Mouse (Mus musculus): ENCODE results near the gene Elovl3. TPM values are rescaled to one million over a fixed set of nuclear protein-coding genes. Genes with fewer than 3 reads are reported as not detected.
A peak's percentile ranks its signal among the peaks of the same experiment; 100 is the strongest.

The Elovl3 gene
- polyA plus RNA-seq (2015; fragmentation: Nextera tagmentation; extraction: Ambion mirVana) = not detected in 2 replicates

DNA sequence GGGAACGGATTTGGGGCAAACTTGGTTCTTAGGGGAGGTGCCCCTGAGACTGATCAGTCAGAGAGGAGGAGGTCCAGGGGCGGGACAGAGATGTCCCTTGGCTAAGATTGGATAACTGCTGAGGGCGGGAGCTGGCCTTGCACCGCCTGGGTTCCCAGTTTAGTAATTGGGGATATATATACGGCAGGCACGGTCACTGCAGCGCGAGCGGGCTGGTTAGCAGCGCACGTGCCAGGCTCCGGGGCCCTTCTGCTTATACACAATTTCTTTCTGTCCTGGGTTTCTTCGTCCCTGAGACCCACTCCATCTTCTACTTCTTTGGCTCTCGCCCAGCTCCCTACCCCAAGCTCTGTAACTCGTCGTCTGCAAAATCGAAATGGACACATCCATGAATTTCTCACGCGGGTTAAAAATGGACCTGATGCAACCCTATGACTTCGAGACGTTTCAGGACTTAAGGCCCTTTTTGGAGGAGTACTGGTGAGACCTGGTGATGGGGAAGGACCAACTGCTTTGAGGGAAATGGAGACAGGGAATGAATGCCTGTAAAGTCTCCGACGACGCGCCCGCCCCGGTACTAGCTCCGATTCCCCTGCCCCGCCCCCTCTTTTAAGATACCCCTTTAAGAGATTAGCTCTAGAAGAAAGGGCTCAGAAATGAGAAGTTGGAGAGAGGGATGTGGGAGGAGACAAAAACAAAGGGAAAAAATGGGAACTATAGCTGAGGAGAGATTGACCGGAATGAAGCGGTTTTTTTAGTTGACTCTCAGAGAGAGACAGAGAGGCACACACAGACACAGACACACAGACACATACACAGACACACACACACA lies at the start of gene Elovl3:
Gene Elovl3 (plus strand): TSS at position 204 of the 832 bp plus-strand sequence.
- H3K27me3 ChIP-seq = peaks cover 76% of the 10 kb centered on the region
- WGBS = 2% methylated on average over 31 of the region's 31 CpGs
- no peak for ATAC-seq (ENCODE audit: low FRiP score)
- no peaks in the 10 kb centered on the region for H3K36me3 ChIP-seq
- H3K9me3 ChIP-seq = no peaks in the 10 kb centered on the region
- H3K4me3 ChIP-seq = peak within 1 kb of the TSS; percentile 12; the same call in 1 of the 2 replicates
- H3K9ac ChIP-seq = no peak within 1 kb of the TSS
- H3K4me1 ChIP-seq (replicated peaks) = peaks cover 24% of the 10 kb centered on the region
- peak within 1 kb of the TSS; percentile 15; the same call in 1 of the 2 replicates for H3K4me2 ChIP-seq
- H3K27ac ChIP-seq = no peak within 1 kb of the TSS

DNA sequence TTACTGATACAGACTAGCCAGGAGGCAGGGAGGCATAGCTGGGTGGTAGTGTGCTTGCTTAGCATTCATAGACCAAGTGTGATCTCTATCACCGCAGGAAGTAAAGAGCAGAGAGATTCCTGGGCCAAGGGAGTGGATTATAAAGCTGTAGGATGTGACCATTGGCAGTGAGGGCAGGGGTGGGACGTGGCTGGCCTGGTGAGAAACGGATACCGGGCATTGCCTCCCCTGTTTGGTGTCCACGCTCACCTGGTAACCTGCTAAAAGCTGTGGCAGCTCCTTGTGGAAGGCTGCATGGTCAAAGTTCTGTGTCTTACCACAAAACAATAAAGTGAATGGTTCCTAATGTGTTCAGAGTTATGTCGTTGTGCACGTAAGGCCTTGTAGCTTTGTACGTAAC lies 46.5 kb upstream of the Elovl3 start:
- no peak overlapping the region for H3K4me3 ChIP-seq
- no peak overlapping the region for H3K9ac ChIP-seq
- peaks cover 56% of the 10 kb centered on the region for H3K36me3 ChIP-seq
- no peaks in the 10 kb centered on the region for H3K27me3 ChIP-seq
- H3K27ac ChIP-seq = no peak overlapping the region
- no peak for ATAC-seq (ENCODE audit: low FRiP score)
- no peaks in the 10 kb centered on the region for H3K4me1 ChIP-seq (replicated peaks)
- H3K9me3 ChIP-seq = no peaks in the 10 kb centered on the region
- H3K4me2 ChIP-seq = no peak overlapping the region
- WGBS = 97% methylated on average over 8 of the region's 8 CpGs

DNA sequence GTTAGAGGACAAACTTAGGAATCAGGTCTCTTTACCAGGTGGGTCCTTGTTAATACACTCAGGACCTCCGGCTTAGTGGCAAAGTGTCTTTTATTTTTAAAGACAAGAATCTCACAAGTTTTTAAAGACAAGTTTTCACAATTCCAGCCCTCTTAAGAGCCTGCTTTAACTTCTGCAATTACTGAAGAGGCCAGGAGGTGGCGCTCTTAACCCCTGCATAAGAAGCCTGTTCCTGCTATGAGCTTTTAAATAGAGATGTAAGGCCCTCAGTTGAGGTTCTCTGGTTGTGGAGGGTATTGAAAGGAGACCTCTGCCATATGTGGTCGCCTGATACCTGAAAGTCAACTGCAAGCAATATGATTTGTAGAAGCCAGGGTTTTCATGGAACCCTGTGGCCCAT lies 45.4 kb upstream of the Elovl3 start:
- WGBS = 59% methylated on average over 3 of the region's 3 CpGs
- ATAC-seq (ENCODE audit: low FRiP score) = no peak
- H3K4me1 ChIP-seq (replicated peaks) = no peaks in the 10 kb centered on the region
- no peak overlapping the region for H3K27ac ChIP-seq
- no peaks in the 10 kb centered on the region for H3K9me3 ChIP-seq
- H3K4me3 ChIP-seq = no peak overlapping the region
- H3K4me2 ChIP-seq = no peak overlapping the region
- H3K36me3 ChIP-seq = peaks cover 44% of the 10 kb centered on the region
- no peaks in the 10 kb centered on the region for H3K27me3 ChIP-seq
- no peak overlapping the region for H3K9ac ChIP-seq

DNA sequence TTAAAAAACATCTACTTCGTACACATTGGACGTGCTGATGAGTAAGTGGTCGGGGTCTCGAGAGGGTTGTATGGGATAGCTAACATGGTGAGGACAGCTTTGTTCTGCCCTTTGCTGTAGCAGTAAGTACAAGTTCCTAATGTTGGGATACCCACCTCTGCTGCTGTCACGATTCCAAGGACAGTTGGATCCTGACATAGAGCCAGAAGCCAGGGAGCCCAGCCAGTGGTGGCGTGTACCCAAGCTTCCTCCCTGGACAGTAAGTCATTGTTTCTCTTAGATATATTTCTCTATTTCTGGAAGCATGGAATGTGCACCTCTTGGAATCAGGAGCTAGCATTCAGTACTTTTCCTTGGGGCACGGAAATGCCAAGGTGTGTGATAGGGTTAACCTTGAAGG lies 43.8 kb upstream of the Elovl3 start:
- Histone ChIP-seq H3K27me3 (no peaks in the 10 kb centered on the region), H3K4me1 (replicated peaks) (no peaks in the 10 kb centered on the region), H3K9me3 (no peaks in the 10 kb centered on the region), H3K27ac (no peak overlapping the region), H3K9ac (no peak overlapping the region), H3K36me3 (peaks cover 29% of the 10 kb centered on the region), H3K4me2 (no peak overlapping the region), H3K4me3 (no peak overlapping the region)
- ATAC-seq (ENCODE audit: low FRiP score) = no peak
- WGBS = 88% methylated on average over 7 of the region's 7 CpGs

DNA sequence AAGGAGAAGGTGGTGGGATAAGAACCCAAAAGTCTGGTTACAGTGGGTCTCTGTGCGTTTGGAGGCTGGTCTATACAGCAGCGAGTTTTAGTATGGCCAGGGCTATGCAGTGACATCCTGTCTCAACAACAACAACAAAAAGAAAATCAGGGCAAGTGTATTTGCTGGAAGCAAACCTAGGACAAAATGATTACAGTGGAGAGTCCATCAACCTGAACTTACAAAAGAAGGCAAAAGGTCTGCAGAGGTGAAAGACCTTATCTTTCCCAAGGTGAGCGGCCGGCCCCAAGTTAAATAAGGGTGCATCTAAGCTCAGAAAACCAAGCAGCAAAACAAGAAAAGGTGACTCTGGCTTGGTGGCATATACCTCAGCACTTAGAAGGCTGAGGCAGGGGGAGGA lies 40.1 kb upstream of the Elovl3 start:
- no peak overlapping the region for H3K4me2 ChIP-seq
- H3K36me3 ChIP-seq = no peaks in the 10 kb centered on the region
- no peak overlapping the region for H3K4me3 ChIP-seq
- H3K9me3 ChIP-seq = no peaks in the 10 kb centered on the region
- H3K27ac ChIP-seq = no peak overlapping the region
- no peaks in the 10 kb centered on the region for H3K27me3 ChIP-seq
- H3K4me1 ChIP-seq (replicated peaks) = no peaks in the 10 kb centered on the region
- ATAC-seq (ENCODE audit: low FRiP score) = no peak
- WGBS = 90% methylated on average over 4 of the region's 4 CpGs
- no peak overlapping the region for H3K9ac ChIP-seq

DNA sequence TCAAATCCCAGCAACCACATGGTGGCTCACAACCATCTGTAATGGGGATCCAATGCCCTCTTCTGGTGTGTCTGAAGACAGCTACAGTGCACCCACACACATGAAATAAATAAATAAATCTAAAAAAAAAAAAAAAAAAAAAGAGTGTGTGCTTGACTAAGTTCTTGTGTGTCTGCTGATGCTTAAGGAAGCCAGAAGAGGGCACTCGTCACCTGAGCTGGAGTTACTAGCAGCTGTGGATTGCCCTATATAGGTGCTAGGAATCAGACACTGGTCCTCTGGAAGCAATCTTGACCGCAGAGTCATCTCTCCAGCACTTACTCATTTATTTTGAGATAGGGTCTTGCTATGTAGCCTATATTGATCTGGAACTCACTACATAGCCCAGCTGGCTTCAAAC lies 37.6 kb upstream of the Elovl3 start:
- ATAC-seq (ENCODE audit: low FRiP score) = no peak
- H3K4me2 ChIP-seq = no peak overlapping the region
- H3K9me3 ChIP-seq = no peaks in the 10 kb centered on the region
- no peaks in the 10 kb centered on the region for H3K27me3 ChIP-seq
- no peak overlapping the region for H3K4me3 ChIP-seq
- 93% methylated on average over 2 of the region's 2 CpGs for WGBS
- no peaks in the 10 kb centered on the region for H3K4me1 ChIP-seq (replicated peaks)
- no peak overlapping the region for H3K9ac ChIP-seq
- H3K27ac ChIP-seq = no peak overlapping the region
- H3K36me3 ChIP-seq = no peaks in the 10 kb centered on the region

DNA sequence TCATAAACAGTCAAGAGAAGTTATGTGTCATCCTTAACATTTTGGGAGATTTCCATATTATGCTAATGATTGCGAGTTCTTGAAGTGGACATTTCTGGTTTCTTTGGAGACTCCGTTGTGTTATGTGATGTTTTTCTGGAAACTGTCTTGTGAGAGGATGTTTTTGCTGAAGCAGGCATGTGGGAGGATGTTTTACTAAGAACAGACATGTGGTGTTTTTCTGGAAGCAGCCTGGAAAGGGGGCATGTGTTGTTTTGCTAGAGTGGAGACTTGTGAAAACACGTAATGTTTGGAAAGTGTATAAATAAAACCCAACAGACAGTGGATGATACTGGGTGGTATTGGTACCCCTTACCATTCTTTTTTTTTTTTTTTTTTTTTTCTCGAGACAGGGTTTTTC lies 36.4 kb upstream of the Elovl3 start:
- 83% methylated on average over 4 of the region's 4 CpGs for WGBS
- H3K36me3 ChIP-seq = no peaks in the 10 kb centered on the region

DNA sequence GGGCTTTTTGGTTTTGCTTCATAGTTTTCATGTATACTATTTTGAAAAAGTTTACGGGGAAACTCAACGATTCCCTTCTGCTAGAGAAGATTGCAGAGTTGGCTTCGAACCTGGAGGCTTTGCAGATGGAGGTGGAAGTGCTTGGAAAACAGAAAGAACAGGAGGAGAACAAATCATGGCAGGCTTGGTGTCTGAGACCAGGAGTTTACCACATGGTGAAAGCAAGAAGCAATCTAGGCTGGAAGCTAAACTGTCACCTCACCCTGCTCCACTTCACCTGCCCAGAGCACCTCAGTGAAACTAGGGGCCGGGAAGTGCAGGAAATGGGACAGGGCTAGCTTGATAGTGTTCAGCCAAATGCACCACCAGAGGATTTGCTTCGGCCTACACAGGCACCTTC lies 35.3 kb upstream of the Elovl3 start:
- Histone ChIP-seq H3K9me3 (no peaks in the 10 kb centered on the region), H3K4me2 (no peak overlapping the region), H3K4me3 (no peak overlapping the region), H3K36me3 (no peaks in the 10 kb centered on the region), H3K4me1 (replicated peaks) (no peaks in the 10 kb centered on the region), H3K27ac (no peak overlapping the region), H3K27me3 (no peaks in the 10 kb centered on the region), H3K9ac (no peak overlapping the region)
- no peak for ATAC-seq (ENCODE audit: low FRiP score)
- WGBS = 90% methylated on average over 5 of the region's 5 CpGs

More for the DNA sequence above, 36.4 kb upstream of the Elovl3 start:
- Histone ChIP-seq H3K27me3 (no peaks in the 10 kb centered on the region), H3K4me3 (no peak overlapping the region), H3K9me3 (no peaks in the 10 kb centered on the region), H3K4me1 (replicated peaks) (no peaks in the 10 kb centered on the region), H3K27ac (no peak overlapping the region), H3K9ac (no peak overlapping the region), H3K4me2 (no peak overlapping the region)
- ATAC-seq (ENCODE audit: low FRiP score) = no peak

DNA sequence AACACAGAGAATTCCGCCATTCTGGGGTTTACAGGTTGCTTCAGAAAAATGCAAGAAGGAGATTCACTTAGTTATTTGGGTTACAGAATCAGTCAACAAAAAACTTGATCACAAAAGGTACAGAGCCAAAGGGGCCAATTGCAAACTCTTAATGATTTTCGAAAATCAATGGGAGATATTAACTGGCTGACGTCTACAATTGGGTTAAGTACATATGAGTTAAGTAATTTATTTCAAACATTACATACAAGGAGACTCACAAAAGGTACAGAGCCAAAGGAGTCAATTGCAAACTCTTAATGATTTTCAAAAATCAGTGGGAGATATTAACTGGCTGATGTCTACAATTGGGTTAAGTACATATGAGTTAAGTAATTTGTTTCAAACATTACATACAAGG lies 32.1 kb upstream of the Elovl3 start:
- WGBS = 98% methylated on average over 3 of the region's 3 CpGs
- ATAC-seq (ENCODE audit: low FRiP score) = no peak

DNA sequence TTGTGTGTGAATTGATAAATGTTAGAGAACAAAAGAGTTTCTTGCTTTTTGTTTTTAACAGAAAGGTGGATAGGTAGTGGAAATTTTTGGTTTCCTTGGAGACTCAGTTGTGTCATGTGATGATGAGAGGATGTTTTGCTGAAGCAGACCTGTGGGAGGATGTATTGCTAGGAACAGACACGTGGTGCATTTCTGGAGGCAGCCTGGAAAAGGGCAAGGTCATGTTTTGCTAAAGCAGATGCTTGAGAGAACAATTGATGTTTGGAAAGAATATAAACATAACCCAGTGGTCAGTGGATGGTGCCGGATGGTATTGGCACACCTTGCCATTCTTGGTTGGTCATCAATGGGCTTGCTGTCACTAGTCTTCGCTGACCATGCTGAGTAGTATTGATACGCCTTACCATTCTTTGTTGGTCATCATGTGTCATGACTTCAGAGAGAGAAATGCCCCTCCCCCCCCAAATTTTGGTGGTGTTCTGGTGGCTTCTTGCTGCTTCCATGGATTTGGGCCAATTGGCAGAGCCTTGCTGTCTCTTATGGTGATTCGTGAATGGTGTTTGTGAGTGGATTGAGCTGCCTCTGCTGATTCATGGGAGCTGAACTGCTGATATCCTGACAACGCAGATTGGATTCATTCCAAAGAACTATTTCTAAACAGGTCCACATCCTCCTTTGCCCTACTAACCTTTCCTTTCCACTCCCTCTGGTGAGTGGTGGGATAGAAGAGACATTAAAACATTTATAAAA lies 28.1 kb upstream of the Elovl3 start:
- Histone ChIP-seq H3K4me1 (replicated peaks) (no peaks in the 10 kb centered on the region), H3K4me2 (no peak overlapping the region), H3K9me3 (no peaks in the 10 kb centered on the region), H3K4me3 (no peak overlapping the region), H3K27me3 (no peaks in the 10 kb centered on the region), H3K36me3 (no peaks in the 10 kb centered on the region), H3K27ac (no peak overlapping the region), H3K9ac (no peak overlapping the region)
- no peak for ATAC-seq (ENCODE audit: low FRiP score)
- 88% methylated on average over 6 of the region's 6 CpGs for WGBS

More for the DNA sequence above, 32.1 kb upstream of the Elovl3 start:
- no peak overlapping the region for H3K27ac ChIP-seq
- H3K4me3 ChIP-seq = no peak overlapping the region
- H3K9me3 ChIP-seq = no peaks in the 10 kb centered on the region
- H3K4me2 ChIP-seq = no peak overlapping the region
- H3K27me3 ChIP-seq = no peaks in the 10 kb centered on the region
- H3K9ac ChIP-seq = no peak overlapping the region
- no peaks in the 10 kb centered on the region for H3K36me3 ChIP-seq
- H3K4me1 ChIP-seq (replicated peaks) = no peaks in the 10 kb centered on the region

DNA sequence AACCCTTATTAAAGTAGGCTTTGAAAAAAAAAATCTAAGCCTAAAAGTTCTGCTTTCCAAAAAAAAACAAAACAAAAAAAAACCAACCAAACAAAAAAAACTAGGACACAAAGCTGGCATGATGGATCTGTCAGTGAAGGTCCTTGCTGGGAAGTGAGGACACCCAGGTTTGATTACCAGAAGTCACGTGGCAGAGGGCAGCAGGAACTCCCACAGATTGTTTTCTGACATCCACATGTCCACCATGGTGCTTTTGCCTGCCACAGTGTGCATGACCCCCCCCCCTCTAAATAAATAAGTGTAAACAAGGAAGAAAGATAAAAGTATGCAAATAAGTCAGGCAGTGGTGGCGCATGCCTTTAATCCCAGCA lies 27.5 kb upstream of the Elovl3 start:
- Histone ChIP-seq H3K4me1 (replicated peaks) (no peaks in the 10 kb centered on the region), H3K27ac (no peak overlapping the region), H3K36me3 (no peaks in the 10 kb centered on the region), H3K9me3 (no peaks in the 10 kb centered on the region), H3K9ac (no peak overlapping the region), H3K27me3 (no peaks in the 10 kb centered on the region), H3K4me3 (no peak overlapping the region), H3K4me2 (no peak overlapping the region)
- ATAC-seq (ENCODE audit: low FRiP score) = no peak
- WGBS = 86% methylated on average over 2 of the region's 2 CpGs

DNA sequence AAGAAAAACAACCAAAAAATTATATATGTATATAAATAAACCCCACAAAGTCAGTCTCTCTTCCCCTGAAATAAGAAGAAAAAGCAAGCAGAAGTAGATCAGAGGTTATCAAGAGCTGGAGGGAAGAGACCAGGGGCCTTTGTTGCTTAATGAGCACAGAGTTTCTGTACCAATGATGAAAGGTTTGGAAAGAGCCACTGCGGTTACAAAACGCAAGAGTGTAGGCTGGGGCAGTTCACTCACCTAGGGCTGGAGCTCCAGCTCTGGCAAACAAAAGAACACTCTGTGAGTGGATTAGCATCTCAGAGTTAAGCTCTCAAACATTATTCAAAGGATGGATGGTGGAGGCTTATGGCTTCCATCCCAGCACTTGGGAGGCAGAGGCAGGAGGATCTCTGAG lies 21.5 kb upstream of the Elovl3 start:
- H3K27ac ChIP-seq = no peak overlapping the region
- ATAC-seq (ENCODE audit: low FRiP score) = no peak
- 71% methylated on average over 2 of the region's 2 CpGs for WGBS

DNA sequence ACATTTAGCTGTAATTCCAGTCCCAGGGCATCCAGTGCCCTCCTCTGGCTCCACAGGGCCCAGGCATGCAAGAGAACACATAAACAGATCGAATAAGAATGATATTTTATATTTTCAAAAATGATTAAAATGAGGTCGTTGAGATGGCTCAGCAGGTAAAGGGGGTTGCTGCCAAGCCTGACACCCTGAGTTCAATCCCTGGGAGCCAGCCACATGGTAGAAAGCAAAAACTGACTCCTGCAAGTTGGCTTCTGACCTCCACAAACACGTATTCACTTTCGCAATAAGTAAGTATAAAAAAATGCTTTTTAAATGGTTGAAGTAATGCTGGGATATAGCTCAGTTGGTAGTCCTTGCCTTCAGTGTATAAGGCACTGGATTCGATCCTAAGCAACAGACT lies 20.9 kb upstream of the Elovl3 start:
- H3K27ac ChIP-seq = no peak overlapping the region
- no peaks in the 10 kb centered on the region for H3K4me1 ChIP-seq (replicated peaks)
- H3K9me3 ChIP-seq = no peaks in the 10 kb centered on the region
- WGBS = 88% methylated on average over 5 of the region's 5 CpGs
- H3K27me3 ChIP-seq = no peaks in the 10 kb centered on the region
- ATAC-seq (ENCODE audit: low FRiP score) = no peak
- H3K4me3 ChIP-seq = no peak overlapping the region
- no peak overlapping the region for H3K4me2 ChIP-seq
- no peaks in the 10 kb centered on the region for H3K36me3 ChIP-seq
- H3K9ac ChIP-seq = no peak overlapping the region

More for the DNA sequence above, 21.5 kb upstream of the Elovl3 start:
- Histone ChIP-seq H3K9me3 (no peaks in the 10 kb centered on the region), H3K36me3 (no peaks in the 10 kb centered on the region), H3K4me1 (replicated peaks) (no peaks in the 10 kb centered on the region), H3K27me3 (no peaks in the 10 kb centered on the region), H3K4me3 (no peak overlapping the region), H3K4me2 (no peak overlapping the region), H3K9ac (no peak overlapping the region)

Measured in hindbrain, embryonic 13.5 days (tissue).